Mouse (Mus musculus): ENCODE results near the gene Polr2i. TPM values are rescaled to one million over a fixed set of nuclear protein-coding genes. Genes with fewer than 3 reads are reported as not detected.

Polr2i gene
- polyA plus RNA-seq, 1 experiment from 2014 or later: 177 TPM

GRCm38 (mm10) chr7:30280670-30281138, 49.0 kb downstream of the Polr2i start:
- Histone ChIP-seq H3K9me3 (ENCODE audit: control insufficient read depth, low read depth, low read length) (no peaks in the 10 kb centered on the region), H3K4me3 (ENCODE audit: low read depth, low read length) (peak overlapping the region; percentile 78), H3K9ac (replicated peaks; ENCODE audit: low read depth, low read length) (no peak overlapping the region), H3K4me2 (replicated peaks; ENCODE audit: low read depth, low read length) (peak overlapping the region; percentile 85), H3K27me3 (ENCODE audit: control insufficient read depth, insufficient read depth, low read length) (no peaks in the 10 kb centered on the region), H3K27ac (ENCODE audit: low read length) (peak overlapping the region; percentile 96), H3K36me3 (ENCODE audit: control insufficient read depth, insufficient read depth, low read length) (no peaks in the 10 kb centered on the region), H3K4me1 (ENCODE audit: control insufficient read depth, insufficient read depth, low read length) (peaks cover 3% of the 10 kb centered on the region; the same call in 1 of the 2 replicates)
- peak; percentile 83 for ATAC-seq (ENCODE audit: insufficient number of reproducible peaks, insufficient read depth, low FRiP score, low read depth)
- WGBS: 1% methylated on average over 20 of the region's 20 CpGs

- no peak for ATAC-seq (ENCODE audit: insufficient number of reproducible peaks, insufficient read depth, low FRiP score, low read depth)
- no peak overlapping the region for H3K4me3 ChIP-seq (ENCODE audit: low read depth, low read length)
- H3K36me3 ChIP-seq (ENCODE audit: control insufficient read depth, insufficient read depth, low read length): no peaks in the 10 kb centered on the region
- H3K4me2 ChIP-seq (replicated peaks; ENCODE audit: low read depth, low read length): no peak overlapping the region; the same call in 1 of the 2 replicates
- H3K9ac ChIP-seq (replicated peaks; ENCODE audit: low read depth, low read length): no peak overlapping the region
- 71% methylated on average over 4 of the region's 4 CpGs for WGBS
- H3K27ac ChIP-seq (ENCODE audit: low read length): peak overlapping the region; percentile 96; the same call in 1 of the 2 replicates
- H3K4me1 ChIP-seq (ENCODE audit: control insufficient read depth, insufficient read depth, low read length): peaks cover 3% of the 10 kb centered on the region; the same call in 1 of the 2 replicates
- H3K9me3 ChIP-seq (ENCODE audit: control insufficient read depth, low read depth, low read length): no peaks in the 10 kb centered on the region
- H3K27me3 ChIP-seq (ENCODE audit: control insufficient read depth, insufficient read depth, low read length): no peaks in the 10 kb centered on the region
Measured at GRCm38 (mm10) chr7:30281522-30281921, 49.8 kb downstream of the Polr2i start.

- Histone ChIP-seq H3K4me3 (ENCODE audit: low read depth, low read length) (no peak overlapping the region), H3K27ac (ENCODE audit: low read length) (no peak overlapping the region), H3K4me1 (ENCODE audit: control insufficient read depth, insufficient read depth, low read length) (peaks cover 3% of the 10 kb centered on the region; the same call in 1 of the 2 replicates), H3K27me3 (ENCODE audit: control insufficient read depth, insufficient read depth, low read length) (no peaks in the 10 kb centered on the region), H3K4me2 (replicated peaks; ENCODE audit: low read depth, low read length) (no peak overlapping the region), H3K9me3 (ENCODE audit: control insufficient read depth, low read depth, low read length) (no peaks in the 10 kb centered on the region), H3K9ac (replicated peaks; ENCODE audit: low read depth, low read length) (no peak overlapping the region), H3K36me3 (ENCODE audit: control insufficient read depth, insufficient read depth, low read length) (no peaks in the 10 kb centered on the region)
- no peak for ATAC-seq (ENCODE audit: insufficient number of reproducible peaks, insufficient read depth, low FRiP score, low read depth)
- 82% methylated on average over 7 of the region's 7 CpGs for WGBS
Measured at GRCm38 (mm10) chr7:30282740-30283139, 51.0 kb downstream of the Polr2i start.

Other genes with a start within 250 kb of the Polr2i start
- gene Zfp568, start 248.0 kb upstream of the Polr2i start, polyA plus RNA-seq (2014; fragmentation: Nextera tagmentation; extraction: Ambion mirVana): 21.6 and 25.0 TPM in 2 replicates
- gene Zfp14, start 180.6 kb upstream of the Polr2i start, polyA plus RNA-seq (2014; fragmentation: Nextera tagmentation; extraction: Ambion mirVana): 3.6 and 4.4 TPM in 2 replicates
- gene Zfp82, start 159.0 kb upstream of the Polr2i start, polyA plus RNA-seq (2014; fragmentation: Nextera tagmentation; extraction: Ambion mirVana): 5.0 and 5.7 TPM in 2 replicates
- 2.0 and 2.1 TPM in 2 replicates for gene Gm26920, start 141.5 kb upstream of the Polr2i start, polyA plus RNA-seq (2014; fragmentation: Nextera tagmentation; extraction: Ambion mirVana)
- gene Zfp566, start 141.4 kb upstream of the Polr2i start, polyA plus RNA-seq (2014; fragmentation: Nextera tagmentation; extraction: Ambion mirVana): 7.5 and 11.2 TPM in 2 replicates
- 132 and 142 TPM in 2 replicates for gene Zfp260, start 137.2 kb upstream of the Polr2i start, polyA plus RNA-seq (2014; fragmentation: Nextera tagmentation; extraction: Ambion mirVana)
- gene Zfp382, start 110.0 kb upstream of the Polr2i start, polyA plus RNA-seq (2014; fragmentation: Nextera tagmentation; extraction: Ambion mirVana): 6.4 and 7.3 TPM in 2 replicates
- 19.6 and 22.3 TPM in 2 replicates for gene Zfp146, start 62.2 kb upstream of the Polr2i start, polyA plus RNA-seq (2014; fragmentation: Nextera tagmentation; extraction: Ambion mirVana)
- gene Cox7a1, start 47.8 kb upstream of the Polr2i start, polyA plus RNA-seq (2014; fragmentation: Nextera tagmentation; extraction: Ambion mirVana): 5.7 and 8.2 TPM in 2 replicates
- gene Capns1, start 33.1 kb upstream of the Polr2i start, polyA plus RNA-seq (2014; fragmentation: Nextera tagmentation; extraction: Ambion mirVana): 95.8 and 99.8 TPM in 2 replicates
- 148 and 150 TPM in 2 replicates for gene Tbcb, start 324 bp downstream of the Polr2i start, polyA plus RNA-seq (2014; fragmentation: Nextera tagmentation; extraction: Ambion mirVana)
- not detected in 2 replicates for gene Ovol3, start 3.8 kb downstream of the Polr2i start, polyA plus RNA-seq (2014; fragmentation: Nextera tagmentation; extraction: Ambion mirVana)
- 0.25 and 0.34 TPM in 2 replicates for gene Thap8, start 48.1 kb downstream of the Polr2i start, polyA plus RNA-seq (2014; fragmentation: Nextera tagmentation; extraction: Ambion mirVana)
- 7.9 and 9.8 TPM in 2 replicates for gene Wdr62, start 48.5 kb downstream of the Polr2i start, polyA plus RNA-seq (2014; fragmentation: Nextera tagmentation; extraction: Ambion mirVana)
- gene Clip3, start 59.8 kb downstream of the Polr2i start, polyA plus RNA-seq (2014; fragmentation: Nextera tagmentation; extraction: Ambion mirVana): 52.8 and 53.9 TPM in 2 replicates
- 70.1 and 76.2 TPM in 2 replicates for gene Alkbh6, start 76.8 kb downstream of the Polr2i start, polyA plus RNA-seq (2014; fragmentation: Nextera tagmentation; extraction: Ambion mirVana)
- 49.0 and 53.2 TPM in 2 replicates for gene Syne4, start 82.9 kb downstream of the Polr2i start, polyA plus RNA-seq (2014; fragmentation: Nextera tagmentation; extraction: Ambion mirVana)
- not detected in 2 replicates for gene E130208F15Rik, start 89.8 kb downstream of the Polr2i start, polyA plus RNA-seq (2014; fragmentation: Nextera tagmentation; extraction: Ambion mirVana)
- 14.4 and 17.0 TPM in 2 replicates for gene Sdhaf1, start 91.9 kb downstream of the Polr2i start, polyA plus RNA-seq (2014; fragmentation: Nextera tagmentation; extraction: Ambion mirVana)
- gene Lrfn3, start 130.8 kb downstream of the Polr2i start, polyA plus RNA-seq (2014; fragmentation: Nextera tagmentation; extraction: Ambion mirVana): 5.2 and 6.7 TPM in 2 replicates
- 47.0 and 56.5 TPM in 2 replicates for gene Tyrobp, start 181.8 kb downstream of the Polr2i start, polyA plus RNA-seq (2014; fragmentation: Nextera tagmentation; extraction: Ambion mirVana)
- gene Hcst, start 187.9 kb downstream of the Polr2i start, polyA plus RNA-seq (2014; fragmentation: Nextera tagmentation; extraction: Ambion mirVana): 1.1 TPM in 1 of 2 replicates, not detected in the other
- gene Nfkbid, start 189.8 kb downstream of the Polr2i start, polyA plus RNA-seq (2014; fragmentation: Nextera tagmentation; extraction: Ambion mirVana): 2.0 and 2.7 TPM in 2 replicates
- 37.4 and 39.0 TPM in 2 replicates for gene Aplp1, start 213.6 kb downstream of the Polr2i start, polyA plus RNA-seq (2014; fragmentation: Nextera tagmentation; extraction: Ambion mirVana)
- gene Kirrel2, start 225.7 kb downstream of the Polr2i start, polyA plus RNA-seq (2014; fragmentation: Nextera tagmentation; extraction: Ambion mirVana): 0.45 and 1.2 TPM in 2 replicates
- 0.70 TPM in 1 of 2 replicates, not detected in the other for gene Nphs1, start 226.4 kb downstream of the Polr2i start, polyA plus RNA-seq (2014; fragmentation: Nextera tagmentation; extraction: Ambion mirVana)